Mouse (Mus musculus): ENCODE data around the gene Pde4d.

DNA sequence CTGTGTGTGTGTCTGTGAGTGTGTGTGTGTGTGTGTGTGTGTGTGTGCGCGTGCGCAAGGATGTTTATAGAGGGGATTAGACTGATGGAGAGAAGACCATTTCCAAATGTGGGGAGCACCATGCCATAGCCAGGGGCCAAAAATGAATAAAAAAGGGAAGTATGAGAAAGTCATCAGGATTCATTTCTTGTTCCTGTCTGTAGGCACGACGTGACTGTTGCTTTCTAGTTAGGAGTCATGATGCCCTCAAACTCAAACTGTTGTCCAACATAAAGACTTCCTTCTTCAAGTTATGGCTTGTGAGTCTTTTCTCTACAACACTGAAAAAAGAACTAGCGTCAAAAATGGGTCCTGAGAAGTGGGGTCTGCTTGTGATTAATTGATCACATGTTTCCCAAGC lies 375.8 kb downstream of the Pde4d start:
- no peak for TF ChIP-seq CTCF (IDR thresholded peaks at IDR 0.05 in 2 of 3, conservative IDR thresholded peaks at IDR 0.05 in 1 of 3; ENCODE audit: control insufficient read depth in 1 of 3, insufficient read depth in 1 of 3, low read depth in 2 of 3, low read length in 3 of 3, poor library complexity in 1 of 3, severe bottlenecking in 1 of 3)
- no peak for TF ChIP-seq POLR2A (IDR thresholded peaks at IDR 0.05; ENCODE audit: control insufficient read depth in 1 of 2, insufficient read depth in 1 of 2, low read depth in 1 of 2, low read length in 2 of 2, poor library complexity in 1 of 2)
- no peak for TF ChIP-seq RAD21 (IDR thresholded peaks at IDR 0.05; ENCODE audit: low read depth, low read length)
- TF ChIP-seq RCOR1 (IDR thresholded peaks at IDR 0.05; ENCODE audit: low read depth, low read length) = no peak

Data from MEL (cell line).